Mouse (Mus musculus) embryonic fibroblast, embryonic 13.5 days (primary cell): ENCODE data around the gene Car4.

Experiments used
- CTCF ChIP-seq: IDR thresholded peaks from 2 replicates; pipeline ENCODE4 v1.5.1; 2011; ENCODE audit warnings: mild to moderate bottlenecking, control low read depth, low read length, moderate library complexity, borderline replicate concordance; ENCODE audit not compliant: insufficient read depth
- POLR2A ChIP-seq: IDR thresholded peaks from 2 replicates; pipeline ENCODE4 v1.6.1; 2011; ENCODE audit warnings: low read depth, mild to moderate bottlenecking, control low read depth, low read length, moderate library complexity

GRCm38 (mm10) chr11:84943948-84944347, 13.6 kb upstream of the Car4 start:
- TF ChIP-seq CTCF (no peak), POLR2A (no peak)
